Mouse (Mus musculus) natural killer cell, adult 2 months (primary cell): ENCODE measurements around the gene Aip.

Experiments
- DNase-seq, 2 experiments: peaks; one replicate each; pipeline ENCODE4 v3.0.0; 2022; ENCODE audit warnings: low spot score in 2 of 2

Aip gene

DNA sequence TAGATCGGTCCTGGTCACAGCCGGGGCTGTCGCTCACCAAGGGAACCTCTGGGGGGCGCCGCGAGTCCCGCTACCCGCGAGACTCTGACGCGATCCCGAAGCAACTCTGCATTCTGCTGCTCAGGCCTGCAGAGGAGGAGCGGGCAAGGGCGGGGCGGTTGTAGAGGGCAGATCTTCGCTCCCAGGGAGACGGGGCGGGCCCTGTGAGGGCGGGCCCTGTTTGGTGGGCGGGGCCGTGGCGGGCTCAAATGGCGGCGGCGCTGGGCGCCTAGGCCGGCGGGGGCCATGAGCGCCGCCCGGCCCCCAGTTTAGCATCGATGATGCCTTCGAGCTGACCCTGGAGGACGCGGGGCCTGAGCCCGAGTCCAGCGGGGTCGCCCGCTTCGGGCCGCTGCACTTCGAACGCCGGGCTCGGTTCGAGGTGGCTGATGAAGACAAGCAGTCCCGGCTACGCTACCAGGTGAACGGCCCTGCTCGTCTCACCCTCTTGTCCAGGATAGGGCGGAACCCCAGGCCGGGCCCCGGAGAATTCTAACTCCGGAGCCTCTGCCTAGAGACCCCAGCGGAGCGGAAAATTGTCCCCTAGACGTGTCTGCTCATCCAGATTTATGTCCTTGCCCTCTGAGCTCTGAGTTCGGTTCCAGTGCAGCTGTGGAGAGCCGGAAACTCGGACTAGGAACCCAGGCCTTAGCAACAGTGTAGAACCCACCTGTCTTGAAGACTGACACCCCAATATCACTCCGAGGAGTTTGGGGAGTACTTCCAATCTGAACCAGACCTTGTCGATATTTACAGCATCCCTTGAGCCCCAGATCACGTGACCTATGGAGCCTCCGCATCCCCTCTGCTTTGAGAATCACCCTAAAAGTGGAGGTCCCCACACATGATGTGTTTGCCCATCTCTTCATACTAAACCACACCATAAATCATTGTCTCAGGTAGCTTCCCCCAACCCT lies at the start of gene Aip:
TSS of gene Aip (minus strand) at position 118 of the 956 bp plus-strand sequence.
- peak; percentile 98 to 99 for DNase-seq

GRCm38 (mm10) chr19:4172925-4173324 lies 47.3 kb upstream of the Aip start:
- no peak for DNase-seq

DNA sequence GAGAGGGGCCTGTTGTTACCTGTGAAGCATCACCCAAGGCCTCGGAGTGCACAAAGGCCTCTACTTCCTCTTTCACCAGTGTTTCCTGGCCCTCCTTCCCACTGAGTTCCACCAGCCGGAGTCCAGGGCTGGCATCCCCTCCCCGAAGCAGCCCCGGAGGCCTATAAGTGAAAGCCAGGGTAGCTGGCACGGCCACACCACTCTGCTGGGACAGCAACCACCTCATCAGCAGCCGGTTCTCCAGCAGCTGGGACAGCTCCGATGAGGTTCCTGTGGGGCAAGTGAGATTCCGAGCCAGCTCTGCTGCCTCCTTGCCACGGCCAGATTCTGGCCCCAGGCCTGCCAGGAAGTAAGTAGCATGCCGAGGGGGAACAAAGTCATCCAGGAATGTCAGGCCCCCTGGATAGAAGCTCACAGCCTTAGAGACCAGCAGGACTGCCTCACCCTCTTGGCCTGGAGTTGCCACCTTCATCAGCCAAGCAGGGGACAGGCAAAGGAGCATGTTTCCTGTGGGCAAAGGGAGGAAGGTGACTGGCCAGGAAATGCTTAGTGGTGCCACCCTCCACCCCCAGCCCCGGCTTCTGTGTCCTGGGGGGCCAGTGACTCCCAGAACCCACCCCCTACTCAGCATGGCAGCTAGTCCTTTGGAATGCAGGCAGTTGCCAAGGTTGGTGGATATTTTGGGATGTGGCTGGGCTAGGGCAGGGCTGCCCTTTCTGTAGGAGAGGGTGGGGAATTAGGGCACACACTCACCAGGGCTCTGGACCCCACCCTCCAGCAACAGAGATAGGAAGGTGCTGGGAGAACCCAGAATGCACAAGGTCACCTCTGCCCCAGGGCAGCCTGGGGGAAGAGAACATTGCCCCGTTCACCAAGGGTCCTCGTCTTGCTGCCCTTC lies 46.0 kb upstream of the Aip start:
- DNase-seq: no peak

DNA sequence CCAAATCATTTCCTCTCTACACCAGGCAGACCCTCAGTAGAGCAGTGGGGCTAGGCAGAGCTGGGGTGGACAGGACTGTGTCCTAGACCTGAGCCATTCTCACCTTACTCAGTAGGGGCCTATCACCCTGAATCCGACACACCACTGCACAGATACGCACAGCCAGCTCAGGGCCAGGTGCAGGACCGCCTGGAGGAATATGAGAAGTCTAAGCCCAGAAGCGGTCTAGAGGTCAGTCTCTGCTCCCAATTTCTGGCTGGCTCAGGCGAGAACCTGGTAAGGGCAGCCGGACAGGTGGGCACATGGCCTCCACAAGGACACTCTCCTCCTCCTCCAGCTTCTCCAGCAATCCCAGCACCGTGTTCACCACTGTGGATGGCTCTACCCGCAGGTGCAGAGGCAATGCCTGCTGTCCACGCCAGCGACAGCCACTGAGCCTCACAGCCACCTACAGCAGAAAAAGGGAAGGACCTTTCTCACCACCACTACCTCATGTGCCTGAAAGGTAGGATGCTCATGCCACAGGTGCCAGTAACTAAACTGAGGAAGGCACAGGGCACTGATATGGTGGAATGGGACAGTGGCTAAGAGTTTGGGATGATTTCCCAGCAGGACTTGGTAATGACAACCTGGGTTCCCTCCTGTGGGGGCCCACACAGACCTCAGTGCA lies 45.2 kb upstream of the Aip start:
- no peak for DNase-seq

- DNase-seq: no peak
These were observed 44.2 kb upstream of the Aip start for GRCm38 (mm10) chr19:4169810-4170209.

DNA sequence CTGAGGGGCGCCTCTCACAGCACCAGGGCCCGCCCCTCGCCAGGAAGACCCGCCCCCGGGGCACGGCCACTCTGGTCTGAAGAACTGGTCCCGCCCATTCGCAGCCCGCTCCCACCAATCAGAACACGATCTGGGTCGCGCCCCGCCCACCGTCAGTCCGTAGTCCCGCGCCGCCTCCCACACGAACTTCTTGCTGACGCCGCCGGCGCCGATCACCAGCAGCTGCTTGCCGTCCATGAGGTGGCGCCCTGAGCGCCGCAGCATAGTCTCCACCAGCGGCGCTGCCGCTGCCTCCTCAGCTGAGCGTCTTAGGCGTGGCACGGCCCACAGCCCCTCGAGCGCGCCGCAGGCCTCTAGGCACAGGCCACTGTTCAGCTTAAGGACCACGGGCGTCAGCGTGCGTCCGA lies 43.7 kb upstream of the Aip start:
- peak; percentile 99 for DNase-seq

GRCm38 (mm10) chr19:4166678-4167476 lies 41.2 kb upstream of the Aip start:
- DNase-seq: no peak

DNA sequence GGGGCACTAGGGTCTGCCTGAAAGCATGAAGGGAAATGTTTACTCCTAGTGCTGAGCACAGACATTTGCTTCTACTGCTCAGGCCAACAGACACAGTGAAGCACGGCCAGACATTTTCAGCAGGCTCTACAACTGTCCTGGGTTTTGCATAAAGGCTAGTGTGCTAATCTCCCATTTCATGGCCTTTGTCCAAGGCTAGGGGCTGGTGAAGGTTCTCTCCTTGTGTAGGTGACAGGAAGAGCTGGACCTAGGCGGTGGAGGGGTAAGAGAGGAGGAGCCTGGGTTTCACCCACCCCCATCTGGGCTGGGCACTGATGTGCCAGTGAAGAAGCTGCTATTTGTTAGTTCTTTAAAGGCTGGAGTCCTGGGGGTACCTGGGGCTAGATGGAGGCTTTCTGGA lies 39.1 kb upstream of the Aip start:
- DNase-seq: no peak

- DNase-seq: no peak
These were observed 38.4 kb upstream of the Aip start for GRCm38 (mm10) chr19:4164100-4164499.

GRCm38 (mm10) chr19:4163543-4163887 lies 37.9 kb upstream of the Aip start:
- no peak for DNase-seq

- DNase-seq: peak; percentile 90 to 94
These were observed 37.2 kb upstream of the Aip start, which contains the start of gene Rps6kb2 for GRCm38 (mm10) chr19:4162646-4163542. Gene Rps6kb2 (minus strand): TSS chr19:4163354.

DNA sequence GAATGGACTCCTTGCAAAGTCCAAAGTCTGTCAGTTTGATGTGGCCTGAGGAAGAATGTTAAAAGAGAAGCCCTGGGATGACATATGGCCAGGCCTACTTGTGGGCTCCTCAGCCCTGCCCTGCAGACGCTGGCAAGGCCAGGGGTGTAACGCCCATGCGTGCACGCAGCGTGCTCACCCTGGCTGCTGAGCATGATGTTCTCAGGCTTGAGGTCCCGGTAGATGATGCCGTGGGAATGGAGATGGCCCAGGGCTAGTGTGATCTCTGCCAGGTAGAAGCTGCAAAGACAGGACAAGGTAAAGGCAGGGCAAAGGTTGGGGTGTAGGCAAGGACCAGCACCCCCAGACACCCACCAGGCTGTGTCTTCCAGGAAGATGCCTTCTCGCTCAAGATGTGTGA lies 33.4 kb upstream of the Aip start:
- DNase-seq: no peak

- DNase-seq: no peak
These were observed 31.1 kb upstream of the Aip start for GRCm38 (mm10) chr19:4156771-4157170.

- DNase-seq: no peak
These were observed 30.5 kb upstream of the Aip start for GRCm38 (mm10) chr19:4156073-4156579.

- DNase-seq: peak in 1 of 2 experiments; percentile 54
These were observed 29.8 kb upstream of the Aip start for GRCm38 (mm10) chr19:4155223-4156072.

GRCm38 (mm10) chr19:4154437-4155222 lies 29.0 kb upstream of the Aip start:
- DNase-seq: peak; percentile 60 to 61

GRCm38 (mm10) chr19:4153232-4153654 lies 27.6 kb upstream of the Aip start, which contains the start of gene Ptprcap:
Gene Ptprcap (plus strand): TSS chr19:4153604.
- no peak for DNase-seq
